Mouse (Mus musculus): Measurements from ENCODE around the gene Sik3. TPM values are rescaled to one million over a fixed set of nuclear protein-coding genes. Genes with fewer than 3 reads are reported as not detected.

Sik3 gene
- polyA plus RNA-seq, 1 experiment from 2014 or later = 9.6 TPM

GRCm38 (mm10) chr9:46156711-46157110, 144.1 kb downstream of the Sik3 start:
- Histone ChIP-seq H3K4me2 (ENCODE audit: low read length) (no peak overlapping the region), H3K36me3 (ENCODE audit: control insufficient read depth, insufficient read depth, low read length) (peaks cover 8% of the 10 kb centered on the region; the same call in 1 of the 2 replicates), H3K27ac (ENCODE audit: low read depth) (no peak overlapping the region), H3K4me3 (ENCODE audit: low read depth, low read length) (no peak overlapping the region), H3K4me1 (replicated peaks; ENCODE audit: control insufficient read depth, insufficient read depth, low read length) (peaks cover 19% of the 10 kb centered on the region), H3K9ac (ENCODE audit: low read length) (no peak overlapping the region), H3K9me3 (ENCODE audit: control insufficient read depth, low read length) (no peaks in the 10 kb centered on the region), H3K27me3 (replicated peaks; ENCODE audit: control insufficient read depth, insufficient read depth, low read length) (no peaks in the 10 kb centered on the region)
- DNase-seq (ENCODE audit: low spot score) (no peak), ATAC-seq (replicated peaks; ENCODE audit: low FRiP score, low TSS enrichment, low read depth) (no peak)
- WGBS = 78% methylated on average over 4 of the region's 4 CpGs

DNA sequence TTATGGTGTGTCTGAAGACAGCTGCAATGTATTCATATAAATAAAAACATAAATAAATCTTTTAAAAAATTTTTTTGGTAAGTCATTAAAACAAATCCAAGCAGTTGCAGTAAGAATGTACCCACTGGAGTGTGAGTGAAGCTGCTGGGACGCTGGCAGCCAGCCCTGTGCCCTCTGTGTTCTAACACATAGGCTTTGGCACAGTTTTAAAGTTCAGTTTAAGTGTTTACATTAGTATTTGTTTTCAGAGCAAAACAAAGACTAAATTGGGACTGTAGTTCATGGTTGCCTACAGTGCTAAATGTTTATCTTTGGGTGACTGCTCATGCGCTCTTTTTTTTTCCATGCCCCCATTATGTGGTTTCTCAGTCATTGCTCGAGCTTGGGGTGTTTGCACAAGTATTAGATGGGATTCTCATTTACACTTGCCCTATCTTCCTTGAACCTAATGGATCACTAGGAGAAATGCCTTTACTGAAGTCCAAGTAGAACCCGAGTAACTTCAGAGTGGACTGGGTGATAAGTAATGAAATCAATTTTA, 145.7 kb downstream of the Sik3 start:
- Histone ChIP-seq H3K27me3 (replicated peaks; ENCODE audit: control insufficient read depth, insufficient read depth, low read length) (no peaks in the 10 kb centered on the region), H3K36me3 (ENCODE audit: control insufficient read depth, insufficient read depth, low read length) (peaks cover 8% of the 10 kb centered on the region; the same call in 1 of the 2 replicates), H3K9ac (ENCODE audit: low read length) (no peak overlapping the region), H3K9me3 (ENCODE audit: control insufficient read depth, low read length) (no peaks in the 10 kb centered on the region), H3K27ac (ENCODE audit: low read depth) (no peak overlapping the region), H3K4me3 (ENCODE audit: low read depth, low read length) (no peak overlapping the region), H3K4me2 (ENCODE audit: low read length) (no peak overlapping the region), H3K4me1 (replicated peaks; ENCODE audit: control insufficient read depth, insufficient read depth, low read length) (peaks cover 11% of the 10 kb centered on the region)
- WGBS = 79% methylated on average over 4 of the region's 4 CpGs
- ATAC-seq (replicated peaks; ENCODE audit: low FRiP score, low TSS enrichment, low read depth) (no peak), DNase-seq (ENCODE audit: low spot score) (no peak)

DNA sequence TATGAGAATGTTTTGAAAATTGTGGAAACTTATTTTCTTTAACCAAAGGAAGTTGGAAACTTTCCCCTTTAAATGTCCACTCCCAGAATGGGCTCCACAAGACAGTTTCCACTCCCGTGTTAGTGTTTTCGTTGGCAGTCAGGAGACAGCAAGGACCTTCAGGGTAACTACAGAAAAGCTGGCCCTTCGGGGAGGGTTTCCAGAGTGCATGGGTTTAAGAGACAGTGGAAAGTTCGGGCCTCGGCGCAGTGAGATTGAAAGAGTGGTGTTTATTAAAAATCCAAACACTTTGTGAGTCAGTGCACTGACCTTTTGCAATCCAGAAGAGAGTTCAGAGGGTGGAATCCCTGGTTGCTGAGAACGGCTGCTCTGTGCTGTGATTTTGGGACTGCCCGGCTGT, 150.8 kb downstream of the Sik3 start:
- no peak overlapping the region for H3K9ac ChIP-seq (ENCODE audit: low read length)
- no peak for DNase-seq (ENCODE audit: low spot score)

GRCm38 (mm10) chr9:46168802-46169201, 156.2 kb downstream of the Sik3 start:
- H3K4me1 ChIP-seq (replicated peaks; ENCODE audit: control insufficient read depth, insufficient read depth, low read length) = peaks cover 11% of the 10 kb centered on the region
- no peak overlapping the region for H3K9ac ChIP-seq (ENCODE audit: low read length)
- no peak overlapping the region for H3K4me2 ChIP-seq (ENCODE audit: low read length)
- no peak overlapping the region for H3K27ac ChIP-seq (ENCODE audit: low read depth)
- no peak overlapping the region for H3K4me3 ChIP-seq (ENCODE audit: low read depth, low read length)
- no peaks in the 10 kb centered on the region for H3K9me3 ChIP-seq (ENCODE audit: control insufficient read depth, low read length)
- no peaks in the 10 kb centered on the region for H3K36me3 ChIP-seq (ENCODE audit: control insufficient read depth, insufficient read depth, low read length)
- no peaks in the 10 kb centered on the region for H3K27me3 ChIP-seq (replicated peaks; ENCODE audit: control insufficient read depth, insufficient read depth, low read length)
- WGBS = 88% methylated on average over 4 of the region's 4 CpGs
- DNase-seq (ENCODE audit: low spot score) (no peak), ATAC-seq (replicated peaks; ENCODE audit: low FRiP score, low TSS enrichment, low read depth) (no peak)

More for the DNA sequence above, 150.8 kb downstream of the Sik3 start:
- H3K27ac ChIP-seq (ENCODE audit: low read depth) = peak overlapping the region; percentile 57; the same call in 1 of the 2 replicates
- WGBS = 37% methylated on average over 8 of the region's 8 CpGs
- H3K4me2 ChIP-seq (ENCODE audit: low read length) = no peak overlapping the region
- ATAC-seq (replicated peaks; ENCODE audit: low FRiP score, low TSS enrichment, low read depth) = no peak
- 0 out of 2 replicates have a peak, but pooled peaks cover 4% of the 10 kb centered on the region for H3K36me3 ChIP-seq (ENCODE audit: control insufficient read depth, insufficient read depth, low read length)
- no peaks in the 10 kb centered on the region for H3K9me3 ChIP-seq (ENCODE audit: control insufficient read depth, low read length)
- peaks cover 3% of the 10 kb centered on the region; the same call in 1 of the 2 replicates for H3K4me1 ChIP-seq (replicated peaks; ENCODE audit: control insufficient read depth, insufficient read depth, low read length)
- H3K27me3 ChIP-seq (replicated peaks; ENCODE audit: control insufficient read depth, insufficient read depth, low read length) = no peaks in the 10 kb centered on the region
- H3K4me3 ChIP-seq (ENCODE audit: low read depth, low read length) = no peak overlapping the region

DNA sequence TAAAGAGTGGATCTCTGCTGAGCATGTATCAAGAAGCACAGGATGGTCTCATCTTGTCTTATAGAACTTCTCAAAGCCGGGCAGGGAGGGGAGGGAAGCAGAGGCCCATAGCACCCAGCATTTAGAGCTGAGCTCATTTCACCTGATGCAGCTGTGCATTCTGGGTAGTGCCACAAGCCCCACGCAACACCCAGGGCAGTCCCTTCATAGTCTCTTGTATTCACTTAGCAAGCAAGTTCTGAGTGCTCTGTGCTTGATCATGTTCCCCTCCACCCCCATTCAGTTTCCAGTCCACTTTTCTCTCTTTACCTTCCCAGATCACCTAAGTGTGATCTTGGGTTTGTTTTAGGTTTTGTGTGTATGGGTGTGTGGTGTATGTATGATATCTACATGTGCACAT, 159.6 kb downstream of the Sik3 start:
- Histone ChIP-seq H3K9ac (ENCODE audit: low read length) (no peak overlapping the region), H3K4me3 (ENCODE audit: low read depth, low read length) (no peak overlapping the region), H3K27me3 (replicated peaks; ENCODE audit: control insufficient read depth, insufficient read depth, low read length) (no peaks in the 10 kb centered on the region), H3K36me3 (ENCODE audit: control insufficient read depth, insufficient read depth, low read length) (no peaks in the 10 kb centered on the region), H3K9me3 (ENCODE audit: control insufficient read depth, low read length) (no peaks in the 10 kb centered on the region), H3K27ac (ENCODE audit: low read depth) (no peak overlapping the region), H3K4me1 (replicated peaks; ENCODE audit: control insufficient read depth, insufficient read depth, low read length) (peaks cover 32% of the 10 kb centered on the region), H3K4me2 (ENCODE audit: low read length) (no peak overlapping the region)
- WGBS = 93% methylated on average over 2 of the region's 2 CpGs
- ATAC-seq (replicated peaks; ENCODE audit: low FRiP score, low TSS enrichment, low read depth) = no peak
- DNase-seq (ENCODE audit: low spot score) = no peak

- no peak overlapping the region for H3K4me2 ChIP-seq (ENCODE audit: low read length)
- H3K27me3 ChIP-seq (replicated peaks; ENCODE audit: control insufficient read depth, insufficient read depth, low read length) = no peaks in the 10 kb centered on the region
- H3K27ac ChIP-seq (ENCODE audit: low read depth) = no peak overlapping the region
- H3K9ac ChIP-seq (ENCODE audit: low read length) = no peak overlapping the region
- no peaks in the 10 kb centered on the region for H3K9me3 ChIP-seq (ENCODE audit: control insufficient read depth, low read length)
- H3K4me3 ChIP-seq (ENCODE audit: low read depth, low read length) = no peak overlapping the region
- ATAC-seq (replicated peaks; ENCODE audit: low FRiP score, low TSS enrichment, low read depth) (no peak), DNase-seq (ENCODE audit: low spot score) (no peak)
- 36% methylated on average over 2 of the region's 2 CpGs for WGBS
- H3K4me1 ChIP-seq (replicated peaks; ENCODE audit: control insufficient read depth, insufficient read depth, low read length) = peaks cover 32% of the 10 kb centered on the region
- 0 out of 2 replicates have a peak, but pooled peaks cover 4% of the 10 kb centered on the region for H3K36me3 ChIP-seq (ENCODE audit: control insufficient read depth, insufficient read depth, low read length)
Observed at GRCm38 (mm10) chr9:46172953-46173352, 160.3 kb downstream of the Sik3 start.

DNA sequence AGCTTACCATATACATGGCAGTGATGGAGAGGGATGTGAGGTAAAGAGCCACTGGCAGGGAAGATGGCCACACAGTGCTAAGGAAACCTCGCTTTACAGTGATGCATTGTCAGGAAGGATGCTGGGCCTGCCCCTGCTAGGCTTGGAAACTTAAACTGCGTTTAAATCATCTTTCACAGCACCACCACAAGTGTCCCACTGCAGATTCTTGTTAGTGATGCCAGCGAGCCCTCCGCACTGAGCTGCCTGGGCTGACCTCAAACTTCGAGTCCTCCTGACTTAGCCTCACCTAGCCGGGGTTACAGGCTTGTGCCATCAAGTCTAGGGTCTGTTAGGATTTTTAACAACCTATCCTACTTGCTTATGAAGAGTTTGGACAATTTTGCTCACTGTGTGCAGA, 161.3 kb downstream of the Sik3 start:
- no peak overlapping the region for H3K27ac ChIP-seq (ENCODE audit: low read depth)
- H3K9me3 ChIP-seq (ENCODE audit: control insufficient read depth, low read length) = no peaks in the 10 kb centered on the region
- peaks cover 11% of the 10 kb centered on the region for H3K36me3 ChIP-seq (ENCODE audit: control insufficient read depth, insufficient read depth, low read length)
- DNase-seq (ENCODE audit: low spot score) (no peak), ATAC-seq (replicated peaks; ENCODE audit: low FRiP score, low TSS enrichment, low read depth) (no peak)
- H3K4me2 ChIP-seq (ENCODE audit: low read length) = no peak overlapping the region
- no peaks in the 10 kb centered on the region for H3K27me3 ChIP-seq (replicated peaks; ENCODE audit: control insufficient read depth, insufficient read depth, low read length)
- peaks cover 32% of the 10 kb centered on the region for H3K4me1 ChIP-seq (replicated peaks; ENCODE audit: control insufficient read depth, insufficient read depth, low read length)
- no peak overlapping the region for H3K9ac ChIP-seq (ENCODE audit: low read length)
- no peak overlapping the region for H3K4me3 ChIP-seq (ENCODE audit: low read depth, low read length)
- WGBS = 69% methylated on average over 6 of the region's 6 CpGs

DNA sequence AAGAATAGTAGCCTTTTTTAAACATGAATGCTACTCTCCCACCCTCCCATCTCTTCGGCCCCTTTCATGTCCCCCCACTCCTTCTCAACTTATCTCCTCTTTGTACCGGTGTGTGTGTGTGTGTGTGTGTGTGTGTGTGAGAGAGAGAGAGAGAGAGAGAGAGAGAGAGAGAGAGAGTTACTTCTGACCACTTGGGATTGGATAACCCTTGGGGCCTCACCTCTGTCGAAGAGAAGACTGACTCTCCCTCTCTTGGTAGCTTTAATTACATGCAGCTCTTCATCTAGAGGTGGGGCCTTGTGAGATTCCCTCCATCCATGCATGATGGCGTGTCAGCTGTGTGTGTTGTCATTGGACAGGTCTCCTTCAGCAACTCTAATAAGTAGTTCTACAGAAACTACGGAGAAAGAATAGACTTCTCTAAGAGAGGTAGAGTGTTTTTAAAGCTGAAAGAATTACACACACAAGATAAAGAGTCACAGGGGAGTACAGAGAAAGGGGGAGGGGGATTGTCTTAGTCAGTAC, 162.2 kb downstream of the Sik3 start:
- Histone ChIP-seq H3K4me2 (ENCODE audit: low read length) (no peak overlapping the region), H3K27ac (ENCODE audit: low read depth) (no peak overlapping the region), H3K9me3 (ENCODE audit: control insufficient read depth, low read length) (no peaks in the 10 kb centered on the region), H3K27me3 (replicated peaks; ENCODE audit: control insufficient read depth, insufficient read depth, low read length) (no peaks in the 10 kb centered on the region), H3K9ac (ENCODE audit: low read length) (no peak overlapping the region), H3K4me3 (ENCODE audit: low read depth, low read length) (no peak overlapping the region), H3K36me3 (ENCODE audit: control insufficient read depth, insufficient read depth, low read length) (peaks cover 14% of the 10 kb centered on the region), H3K4me1 (replicated peaks; ENCODE audit: control insufficient read depth, insufficient read depth, low read length) (peaks cover 32% of the 10 kb centered on the region)
- no peak for DNase-seq (ENCODE audit: low spot score)
- ATAC-seq (replicated peaks; ENCODE audit: low FRiP score, low TSS enrichment, low read depth) = no peak
- 80% methylated on average over 5 of the region's 5 CpGs for WGBS

- no peak for DNase-seq (ENCODE audit: low spot score)
- Histone ChIP-seq H3K4me1 (replicated peaks; ENCODE audit: control insufficient read depth, insufficient read depth, low read length) (peaks cover 32% of the 10 kb centered on the region), H3K9me3 (ENCODE audit: control insufficient read depth, low read length) (no peaks in the 10 kb centered on the region), H3K9ac (ENCODE audit: low read length) (no peak overlapping the region), H3K4me2 (ENCODE audit: low read length) (no peak overlapping the region), H3K36me3 (ENCODE audit: control insufficient read depth, insufficient read depth, low read length) (peaks cover 14% of the 10 kb centered on the region), H3K27me3 (replicated peaks; ENCODE audit: control insufficient read depth, insufficient read depth, low read length) (no peaks in the 10 kb centered on the region), H3K27ac (ENCODE audit: low read depth) (peak overlapping the region; percentile 47; the same call in 1 of the 2 replicates), H3K4me3 (ENCODE audit: low read depth, low read length) (no peak overlapping the region)
- ATAC-seq (replicated peaks; ENCODE audit: low FRiP score, low TSS enrichment, low read depth) = no peak
- WGBS = 37% methylated on average over 1 of the region's 1 CpGs
Observed at GRCm38 (mm10) chr9:46175300-46175699, 162.7 kb downstream of the Sik3 start.

Measured in intestine, embryonic 14.5 days (tissue).